Mouse (Mus musculus): ENCODE results near the gene Bcl6.
A peak's percentile ranks its signal among the peaks of the same experiment; 100 is the strongest.

Gene Bcl6

GRCm38 (mm10) chr16:23972901-23973300 is 15.8 kb downstream of the Bcl6 start:
- DNase-seq: no peak

GRCm38 (mm10) chr16:23972126-23972740 is 16.4 kb downstream of the Bcl6 start:
- DNase-seq: no peak

DNA sequence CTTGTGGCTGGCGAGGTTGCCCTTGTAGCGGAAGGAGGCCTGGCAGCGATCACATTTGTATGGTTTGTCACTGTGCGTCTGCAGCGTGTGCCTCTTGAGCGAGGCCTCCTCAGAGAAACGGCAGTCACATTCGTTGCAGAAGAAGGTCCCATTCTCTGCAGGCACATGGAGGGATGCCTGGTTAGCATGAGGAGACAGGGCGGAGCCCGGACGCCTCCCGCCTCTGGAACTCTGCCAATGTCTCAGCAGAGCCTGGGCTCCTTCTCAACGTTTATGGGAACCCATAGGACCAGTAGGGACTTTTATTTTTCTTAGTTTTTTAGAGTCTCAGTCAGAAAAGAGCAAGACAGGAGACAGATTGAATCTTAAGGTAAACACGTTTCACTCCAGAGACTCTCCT is 18.7 kb downstream of the Bcl6 start:
- peak; percentile 48 to 49 for DNase-seq

- DNase-seq: no peak
Observed at GRCm38 (mm10) chr16:23968888-23969287, 19.8 kb downstream of the Bcl6 start.

GRCm38 (mm10) chr16:23967301-23967700 is 21.4 kb downstream of the Bcl6 start:
- no peak for DNase-seq

- no peak for DNase-seq
Observed at GRCm38 (mm10) chr16:23966066-23966465, 22.6 kb downstream of the Bcl6 start.

GRCm38 (mm10) chr16:23964706-23965367 is 23.8 kb downstream of the Bcl6 start:
- no peak for DNase-seq

- peak; percentile 45 to 56 for DNase-seq
Observed at GRCm38 (mm10) chr16:23963896-23964668, 24.6 kb downstream of the Bcl6 start.

DNA sequence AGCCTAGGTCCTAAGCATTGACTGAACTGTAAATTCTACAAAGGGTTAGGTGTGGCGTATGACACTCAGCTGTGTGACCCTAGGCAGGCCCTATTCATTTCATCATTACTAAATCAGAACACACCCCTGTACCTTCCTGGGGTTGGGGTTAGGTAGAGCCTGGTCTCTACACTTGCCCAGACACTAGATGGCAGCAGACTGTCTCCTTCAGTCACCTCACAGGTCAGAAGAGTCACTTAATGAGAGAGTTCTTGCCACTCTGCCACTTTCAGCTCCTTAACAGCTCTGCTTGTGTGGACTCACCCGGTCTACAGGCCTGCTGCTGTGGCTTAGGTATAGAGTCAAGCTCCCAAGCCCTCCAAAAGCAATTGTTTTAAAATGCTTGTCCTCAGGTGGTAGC is 26.3 kb downstream of the Bcl6 start:
- DNase-seq: no peak

- DNase-seq: no peak
Observed at GRCm38 (mm10) chr16:23958938-23959337, 29.7 kb downstream of the Bcl6 start.

DNA sequence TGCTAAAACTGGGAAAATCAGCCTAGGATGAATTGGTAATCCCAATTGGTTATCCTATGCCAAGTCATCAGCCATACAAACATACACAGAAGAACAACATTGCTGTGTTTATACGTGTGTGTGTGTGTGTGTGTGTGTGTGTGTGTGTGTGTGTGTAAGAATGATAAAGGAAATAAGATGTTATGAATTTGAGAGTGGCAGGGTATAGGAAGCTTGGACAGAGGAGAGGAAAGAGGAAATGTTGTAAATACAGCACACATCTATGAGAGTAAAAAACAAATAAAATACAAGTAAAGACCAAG is 34.7 kb downstream of the Bcl6 start:
- DNase-seq: no peak

- DNase-seq: peak; percentile 80 to 87
Observed at GRCm38 (mm10) chr16:23953189-23953958, 35.3 kb downstream of the Bcl6 start.

- DNase-seq: no peak
Observed at GRCm38 (mm10) chr16:23952101-23952727, 36.4 kb downstream of the Bcl6 start.

DNA sequence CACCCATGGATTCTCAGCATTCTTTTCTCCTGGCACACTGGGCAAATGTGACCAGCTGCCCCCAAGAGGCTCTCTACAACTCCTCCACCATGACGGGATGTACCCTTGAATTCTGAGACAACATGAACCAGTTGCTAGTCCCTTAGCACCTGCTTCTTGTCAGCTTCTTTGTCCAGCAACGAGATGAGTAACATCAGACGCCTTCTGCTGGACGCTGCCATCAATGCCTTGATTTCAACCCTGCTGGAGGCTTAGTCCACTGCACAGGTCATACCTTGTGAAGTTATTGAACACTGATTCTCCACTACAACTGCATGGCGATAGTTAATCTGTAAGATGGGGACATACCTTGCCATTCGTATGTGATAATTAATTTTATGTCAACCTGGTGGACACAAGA is 41.0 kb downstream of the Bcl6 start:
- peak; percentile 29 to 33 for DNase-seq

- no peak for DNase-seq
Observed at GRCm38 (mm10) chr16:23944801-23945200, 43.9 kb downstream of the Bcl6 start.

- DNase-seq: no peak
Observed at GRCm38 (mm10) chr16:23934397-23934796, 54.3 kb downstream of the Bcl6 start.

DNA sequence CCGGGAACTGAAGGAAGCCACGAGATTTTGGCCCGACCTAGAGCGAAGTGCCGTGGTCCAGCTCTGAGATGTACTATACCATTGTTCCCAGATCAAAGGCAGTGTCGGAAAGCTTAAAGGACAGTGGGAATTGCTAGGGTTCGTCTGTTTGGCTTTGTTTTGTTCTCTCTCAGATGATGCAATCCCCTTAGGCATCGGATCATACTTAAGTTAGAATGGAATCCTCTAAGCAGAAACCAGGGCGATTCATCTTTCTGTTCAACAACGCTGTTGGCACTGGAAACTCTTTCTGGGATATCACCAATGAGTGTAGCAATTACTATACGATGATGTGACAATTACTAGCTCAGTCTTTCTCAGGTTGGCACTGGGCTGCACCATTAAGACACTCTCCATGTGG is 56.4 kb downstream of the Bcl6 start, which contains the start of gene Rtp2:
Rtp2 (minus strand) TSS at position 101 of the 400 bp plus-strand sequence.
- DNase-seq: no peak

DNA sequence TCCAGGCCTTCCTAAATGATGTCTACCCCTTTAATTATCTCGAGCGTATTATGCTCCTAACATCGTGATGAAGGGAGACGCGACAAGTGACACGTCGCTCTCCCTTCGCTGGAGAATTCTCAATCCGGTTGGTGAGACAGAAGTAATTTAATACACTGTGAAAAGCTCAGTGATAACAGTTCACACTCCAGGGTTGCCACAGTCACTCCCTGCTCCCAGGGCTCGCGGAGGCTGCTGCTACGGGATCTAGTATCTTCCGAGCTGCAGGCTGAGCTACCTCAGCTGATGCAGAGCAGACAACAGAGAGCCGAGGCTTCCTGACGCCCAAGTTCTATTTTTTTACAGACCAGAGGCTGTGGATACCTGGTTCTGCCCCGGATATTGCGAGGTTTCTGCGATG is 57.4 kb downstream of the Bcl6 start:
- DNase-seq: no peak

GRCm38 (mm10) chr16:23930426-23931073 is 58.1 kb downstream of the Bcl6 start:
- DNase-seq: no peak

DNA sequence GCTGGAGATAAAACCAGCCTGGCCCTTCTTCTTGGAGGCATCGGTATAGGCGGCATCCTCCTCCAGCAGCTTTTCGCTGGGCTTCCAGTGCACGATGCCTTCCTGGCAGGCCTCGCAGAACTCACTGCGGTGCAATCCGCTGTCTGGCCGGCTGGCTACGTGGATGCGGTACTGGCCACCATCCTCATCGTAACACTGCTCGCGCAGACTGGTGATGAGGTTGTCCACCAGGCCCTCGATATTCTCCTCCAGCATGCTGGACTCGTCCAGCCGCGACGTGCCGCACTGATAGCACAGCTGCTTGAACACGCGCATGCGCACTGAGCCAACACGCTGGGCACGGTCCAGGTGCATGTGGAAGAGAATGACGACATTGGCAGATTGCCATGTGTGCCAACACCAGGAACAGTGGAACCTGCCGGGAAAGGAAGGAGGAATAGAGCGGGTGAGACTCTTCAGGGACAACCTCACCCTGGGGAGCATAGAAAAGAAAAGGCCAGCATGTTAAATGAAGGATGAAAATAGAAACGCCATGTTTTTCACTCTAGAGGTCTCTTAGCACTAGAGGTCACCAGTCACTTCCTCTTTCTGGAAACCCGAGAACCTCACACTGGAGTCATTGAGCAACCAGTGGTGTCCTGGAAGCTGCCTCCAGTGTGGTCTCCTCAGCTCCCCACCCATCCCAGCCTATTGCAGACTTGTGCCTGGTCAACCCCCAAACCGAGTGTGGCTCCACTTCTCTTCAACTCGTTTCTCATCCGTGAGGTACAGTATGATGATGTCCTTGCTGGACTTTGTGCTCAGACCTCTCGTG is 61.1 kb downstream of the Bcl6 start:
- DNase-seq: peak; percentile 20 to 27

DNA sequence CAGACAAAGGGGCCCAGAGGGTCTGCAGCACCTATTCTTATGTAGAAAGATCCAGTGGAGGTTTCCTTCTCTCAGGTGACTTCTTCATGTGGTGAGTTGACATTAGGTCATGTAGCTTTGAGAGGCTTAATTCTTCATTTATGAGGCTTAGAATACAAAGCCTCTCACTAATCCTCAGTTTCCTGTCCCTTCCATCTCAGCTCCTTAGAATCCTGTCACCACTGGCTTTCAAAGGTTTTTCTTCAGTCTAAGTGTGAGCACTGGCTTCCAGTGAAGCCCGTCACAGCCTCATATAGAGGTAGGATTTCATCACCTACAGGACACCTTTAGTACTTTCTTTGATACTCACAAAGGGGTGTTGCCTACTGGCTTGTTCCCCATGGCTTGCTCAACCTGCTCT is 65.7 kb downstream of the Bcl6 start:
- DNase-seq: no peak

Data from cerebellum, postnatal 10 days (tissue).